Mouse (Mus musculus) lung, embryonic 16.5 days (tissue): ENCODE measurements around the gene Syngr2. TPM values are rescaled to one million over a fixed set of nuclear protein-coding genes. Genes with fewer than 3 reads are reported as not detected.
"Not testable (repeated sequence)": the region's sequence is repeated elsewhere in the genome, so short reads cannot be mapped to it uniquely, and the experiment has no call there.

Experiments
- ATAC-seq: fragments of 200-750 bp; cut with Nextera tagmentation; 2 replicates; pipeline ENCODE4 v1.8.0; 2017; ENCODE audit warnings: low read depth, mild to moderate bottlenecking, moderate library complexity
- H3K27ac ChIP-seq: fragments of 300-500 bp; sonication (generic); 2 replicates; pipeline ENCODE4 v1.5.1; 2014; ENCODE audit warnings: mild to moderate bottlenecking, control low read depth, low read length
- H3K27me3 ChIP-seq: fragments of 300-500 bp; sonication (generic); 2 replicates; pipeline ENCODE4 v1.6.1; 2014; ENCODE audit warnings: low read depth, low read length, mixed read lengths; ENCODE audit not compliant: control insufficient read depth, insufficient read depth
- H3K36me3 ChIP-seq: fragments of 300-500 bp; sonication (generic); 2 replicates; pipeline ENCODE4 v1.6.1; 2014; ENCODE audit warnings: low read length; ENCODE audit not compliant: control insufficient read depth, insufficient read depth
- H3K4me1 ChIP-seq: fragments of 300-500 bp; sonication (generic); replicated peaks from 2 replicates; pipeline ENCODE4 v1.6.1; 2014; ENCODE audit warnings: low read length, mixed read lengths; ENCODE audit not compliant: control insufficient read depth, insufficient read depth
- H3K4me2 ChIP-seq: fragments of 300-500 bp; sonication (generic); 2 replicates; pipeline ENCODE4 v1.6.1; 2014; ENCODE audit warnings: low read depth, low read length, control low read depth
- H3K4me3 ChIP-seq: fragments of 300-500 bp; sonication (generic); 2 replicates; pipeline ENCODE4 v1.5.1; 2014; ENCODE audit warnings: mild to moderate bottlenecking, low read length, control low read depth
- H3K9ac ChIP-seq: fragments of 300-500 bp; sonication (generic); 2 replicates; pipeline ENCODE4 v1.6.1; 2014; ENCODE audit warnings: low read length, control low read depth
- H3K9me3 ChIP-seq: fragments of 300-500 bp; sonication (generic); 2 replicates; pipeline ENCODE4 v1.6.1; 2016; ENCODE audit warnings: low read length; ENCODE audit not compliant: control insufficient read depth
- WGBS: fragments of 180-500 bp; shearing (Covaris S2); extraction: QIAGEN DNeasy Blood & Tissue Kit; methylation state at CpG from one replicate; pipeline ENCODE4 v1.1.7; 2014; 5-methylcytosine and 5-hydroxymethylcytosine counted together
- polyA plus RNA-seq: library from polyadenylated mRNA; unstranded; fragments of >200 nt; fragmentation: Nextera tagmentation; extraction: Ambion mirVana; gene quantifications from 2 replicates; pipeline ENCODE4 v1.2.1, GENCODE M21; 2015

The Syngr2 gene
- polyA plus RNA-seq, 1 experiment from 2014 or later, result 79.5 TPM

- H3K4me3 ChIP-seq, result no peak overlapping the region
- no peak for ATAC-seq
- no peaks in the 10 kb centered on the region for H3K9me3 ChIP-seq
- H3K4me2 ChIP-seq, result no peak overlapping the region
- WGBS, result 10% methylated on average over 10 of the region's 10 CpGs
- peaks cover 21% of the 10 kb centered on the region for H3K4me1 ChIP-seq
- H3K27ac ChIP-seq, result no peak overlapping the region
- no peak overlapping the region for H3K9ac ChIP-seq
- H3K36me3 ChIP-seq, result no peaks in the 10 kb centered on the region
- H3K27me3 ChIP-seq, result no peaks in the 10 kb centered on the region; the same call in 1 of the 2 replicates
These were observed 23.2 kb upstream of the Syngr2 start for GRCm38 (mm10) chr11:117786294-117786693.

- not testable (repeated sequence) for H3K27ac ChIP-seq, H3K27me3 ChIP-seq, H3K9me3 ChIP-seq, H3K36me3 ChIP-seq, ATAC-seq, H3K4me3 ChIP-seq, H3K4me2 ChIP-seq, H3K9ac ChIP-seq
- WGBS, result 69% methylated on average over 6 of the region's 7 CpGs
- peaks cover 13% of the 10 kb centered on the region; the same call in 1 of the 2 replicates for H3K4me1 ChIP-seq
These were observed 21.0 kb upstream of the Syngr2 start for GRCm38 (mm10) chr11:117788481-117788880.

- Histone ChIP-seq H3K9ac (0 out of 2 replicates have a peak overlapping the region, but pooled peaks have one; percentile 30), H3K27me3 (no peaks in the 10 kb centered on the region), H3K4me2 (peak overlapping the region; percentile 56), H3K36me3 (no peaks in the 10 kb centered on the region), H3K9me3 (no peaks in the 10 kb centered on the region), H3K4me1 (peaks cover 12% of the 10 kb centered on the region; the same call in 1 of the 2 replicates), H3K27ac (no peak overlapping the region), H3K4me3 (peak overlapping the region; percentile 21; the same call in 1 of the 2 replicates)
- ATAC-seq, result peak; percentile 21; the same call in 1 of the 2 replicates
- 10% methylated on average over 14 of the region's 14 CpGs for WGBS
These were observed 19.2 kb upstream of the Syngr2 start for GRCm38 (mm10) chr11:117790286-117790685.

- ATAC-seq, result peak; percentile 41
These were observed 18.6 kb upstream of the Syngr2 start for GRCm38 (mm10) chr11:117790703-117791440.

GRCm38 (mm10) chr11:117791441-117791761 lies 18.1 kb upstream of the Syngr2 start:
- no peak overlapping the region for H3K27ac ChIP-seq
- no peak overlapping the region for H3K4me3 ChIP-seq
- ATAC-seq, result no peak
- no peaks in the 10 kb centered on the region for H3K36me3 ChIP-seq
- 81% methylated on average over 9 of the region's 9 CpGs for WGBS
- H3K4me1 ChIP-seq, result peaks cover 12% of the 10 kb centered on the region; the same call in 1 of the 2 replicates
- H3K9ac ChIP-seq, result no peak overlapping the region
- H3K4me2 ChIP-seq, result no peak overlapping the region
- H3K27me3 ChIP-seq, result no peaks in the 10 kb centered on the region
- no peaks in the 10 kb centered on the region for H3K9me3 ChIP-seq

More at GRCm38 (mm10) chr11:117790703-117791440, 18.6 kb upstream of the Syngr2 start:
- no peaks in the 10 kb centered on the region for H3K36me3 ChIP-seq
- H3K4me2 ChIP-seq, result peak overlapping the region; percentile 56
- H3K4me1 ChIP-seq, result peaks cover 12% of the 10 kb centered on the region; the same call in 1 of the 2 replicates
- no peak overlapping the region for H3K27ac ChIP-seq
- no peak overlapping the region for H3K9ac ChIP-seq
- 36% methylated on average over 23 of the region's 23 CpGs for WGBS
- H3K4me3 ChIP-seq, result no peak overlapping the region; the same call in 1 of the 2 replicates
- H3K27me3 ChIP-seq, result no peaks in the 10 kb centered on the region
- no peaks in the 10 kb centered on the region for H3K9me3 ChIP-seq

- 4% methylated on average over 22 of the region's 22 CpGs for WGBS
- Histone ChIP-seq H3K4me1 (peaks cover 12% of the 10 kb centered on the region; the same call in 1 of the 2 replicates), H3K9ac (peak overlapping the region; percentile 62), H3K27me3 (no peaks in the 10 kb centered on the region), H3K4me2 (peak overlapping the region; percentile 57), H3K9me3 (no peaks in the 10 kb centered on the region), H3K36me3 (no peaks in the 10 kb centered on the region), H3K27ac (peak overlapping the region; percentile 61), H3K4me3 (peak overlapping the region; percentile 39)
- ATAC-seq, result peak; percentile 74
These were observed 17.1 kb upstream of the Syngr2 start for GRCm38 (mm10) chr11:117792281-117792888.

GRCm38 (mm10) chr11:117794035-117794551 lies 15.4 kb upstream of the Syngr2 start:
- ATAC-seq, result no peak
- H3K36me3 ChIP-seq, result no peaks in the 10 kb centered on the region
- 55% methylated on average over 4 of the region's 4 CpGs for WGBS
- no peaks in the 10 kb centered on the region for H3K27me3 ChIP-seq
- H3K27ac ChIP-seq, result no peak overlapping the region
- H3K9me3 ChIP-seq, result no peaks in the 10 kb centered on the region
- no peak overlapping the region for H3K4me3 ChIP-seq
- peaks cover 18% of the 10 kb centered on the region; the same call in 1 of the 2 replicates for H3K4me1 ChIP-seq
- no peak overlapping the region for H3K9ac ChIP-seq
- H3K4me2 ChIP-seq, result no peak overlapping the region

- no peak for ATAC-seq
- no peak overlapping the region for H3K4me2 ChIP-seq
- H3K9ac ChIP-seq, result no peak overlapping the region
- WGBS, result 28% methylated on average over 5 of the region's 5 CpGs
- peaks cover 12% of the 10 kb centered on the region; the same call in 1 of the 2 replicates for H3K4me1 ChIP-seq
- no peaks in the 10 kb centered on the region for H3K9me3 ChIP-seq
- H3K27me3 ChIP-seq, result no peaks in the 10 kb centered on the region
- no peak overlapping the region for H3K4me3 ChIP-seq
- no peaks in the 10 kb centered on the region for H3K36me3 ChIP-seq
- H3K27ac ChIP-seq, result no peak overlapping the region
These were observed 12.5 kb upstream of the Syngr2 start for GRCm38 (mm10) chr11:117796954-117797353.

- Histone ChIP-seq H3K4me3 (no peak within 1 kb of the TSS), H3K4me1 (peaks cover 7% of the 10 kb centered on the region; the same call in 1 of the 2 replicates), H3K4me2 (no peak within 1 kb of the TSS), H3K27ac (no peak within 1 kb of the TSS), H3K9ac (no peak within 1 kb of the TSS), H3K36me3 (no peaks in the 10 kb centered on the region), H3K27me3 (no peaks in the 10 kb centered on the region), H3K9me3 (no peaks in the 10 kb centered on the region)
- WGBS, result 39% methylated on average over 9 of the region's 9 CpGs
- no peak for ATAC-seq
These were observed 11.8 kb upstream of the Syngr2 start, which contains the start of gene 6030468B19Rik for GRCm38 (mm10) chr11:117797511-117798159. 6030468B19Rik (plus strand) TSS chr11:117797660.
